ENCODE assay signal across 8 mouse cellular contexts in the genomic region with DNA sequence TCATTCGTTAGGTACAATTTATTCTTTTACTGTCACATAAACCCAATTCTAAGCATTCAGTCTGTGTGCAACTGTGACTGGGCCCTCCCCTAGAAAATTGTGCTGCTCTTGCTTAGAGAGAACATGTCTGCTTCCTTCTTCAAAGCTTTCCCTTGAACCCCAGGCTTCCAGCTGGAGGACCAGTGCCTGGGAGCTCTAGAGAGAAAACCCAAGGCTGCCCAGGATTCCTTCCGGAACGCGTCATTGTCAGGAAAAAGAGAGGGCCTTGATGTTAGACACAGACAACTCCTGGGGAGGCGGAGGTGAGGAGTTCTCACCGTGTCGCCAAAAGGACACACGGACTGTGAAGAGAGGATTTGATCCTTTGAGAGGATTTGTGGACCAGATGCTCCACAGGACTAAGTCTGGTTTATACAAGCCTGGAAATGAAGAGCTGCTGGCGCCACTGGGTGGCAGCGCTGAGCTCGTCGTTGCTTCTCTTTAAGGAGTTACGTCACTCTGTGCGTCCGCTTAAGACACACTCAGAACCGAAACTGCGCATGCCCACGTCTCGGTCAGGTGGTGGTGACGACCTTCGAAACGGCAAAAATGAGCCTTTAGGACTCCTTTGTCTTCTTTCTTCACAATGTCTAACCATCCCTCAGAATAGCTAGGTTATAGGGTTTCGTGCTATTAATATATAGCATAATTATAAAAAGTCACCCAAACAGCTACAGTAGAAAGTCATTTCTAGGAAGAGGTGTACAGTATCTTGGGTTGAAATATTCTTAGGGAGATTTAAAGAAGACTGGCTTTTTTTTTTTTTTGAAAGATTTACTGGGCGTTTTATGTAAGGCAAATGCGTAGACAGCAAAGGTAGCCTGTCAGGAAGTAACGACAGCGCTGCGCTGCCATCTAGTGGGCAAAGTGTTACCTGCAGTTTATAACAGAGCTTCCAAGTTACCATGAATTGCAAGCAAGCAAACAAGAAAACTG. TPM values are rescaled to one million over a fixed set of nuclear protein-coding genes. Genes with fewer than 3 reads are reported as not detected.
DNase-seq lines count a peak whose midpoint lies in the region; ATAC-seq and TF ChIP-seq lines count a peak whose summit lies in the region.

No protein-coding gene starts in this region.

- peak overlapping the region; percentile 53 for H3K4me2 ChIP-seq in forebrain, embryonic 15.5 days (replicated peaks)

- intact Hi-C loops in heart, postnatal 25 days (cut with DNase I) = no loop called here

- peak; percentile 93 for TF ChIP-seq CTCF in lung, adult 2 months (IDR thresholded peaks at IDR 0.05; ENCODE audit: insufficient read depth, low read length)

- H3K4me1 ChIP-seq in ES-E14 (ENCODE audit: control insufficient read depth in 2 of 2, insufficient read depth in 2 of 2, low read length in 2 of 2, poor library complexity in 1 of 2) = peaks cover 0 to 5% of the 10 kb centered on the region in 2 experiments; a peak in 1 of 4 replicates
- peaks cover 15% of the 10 kb centered on the region for H3K4me1 ChIP-seq in forebrain, embryonic 15.5 days
- no peaks in the 10 kb centered on the region; the same call in 1 of the 2 replicates for H3K4me1 ChIP-seq in lung, adult 2 months (ENCODE audit: control insufficient read depth, insufficient read depth, low read length)

- H3K27ac ChIP-seq in ES-E14 (ENCODE audit: insufficient read depth, low read depth, low read length, poor library complexity, severe bottlenecking) = no peak overlapping the region
- H3K27ac ChIP-seq in forebrain, embryonic 15.5 days (replicated peaks) = peak overlapping the region; percentile 95

- DNase-seq in ES-E14 (ENCODE audit: low read depth, low spot score) = peak; percentile 94
- DNase-seq in cerebellum, adult 11-12 months = peak; percentile 95
- DNase-seq in heart, postnatal 25 days (ENCODE audit: low spot score) = peak; percentile 85
- DNase-seq in layer of hippocampus, adult 18-20 months (ENCODE audit: low spot score in 2 of 2) = peak; percentile 87 to 96
- peak; percentile 81 for DNase-seq in lung, adult 2 months
- peak; percentile 82 to 89 for DNase-seq in thymus, adult 18-20 months

- no peaks in the 10 kb centered on the region for H3K9me3 ChIP-seq in ES-E14 (ENCODE audit: control insufficient read depth, insufficient read depth, low read depth, low read length)
- H3K9me3 ChIP-seq in forebrain, embryonic 15.5 days = no peaks in the 10 kb centered on the region

- peak overlapping the region; percentile 37 to 81; a peak in 3 of 4 replicates for H3K4me3 ChIP-seq in ES-E14 (ENCODE audit: insufficient read depth in 1 of 2, low read depth in 1 of 2, low read length in 2 of 2, poor library complexity in 1 of 2, severe bottlenecking in 1 of 2)
- peak overlapping the region; percentile 33 for H3K4me3 ChIP-seq in forebrain, embryonic 15.5 days
- peak overlapping the region; percentile 57 for H3K4me3 ChIP-seq in lung, adult 2 months (replicated peaks; ENCODE audit: extremely low read depth, low read depth, low read length)

- peak; percentile 94 for ATAC-seq in forebrain, embryonic 15.5 days (replicated peaks)
- ATAC-seq in neutrophil, adult 5-6 weeks (ENCODE audit: extremely low read depth, insufficient number of reproducible peaks, low FRiP score, poor library complexity, severe bottlenecking) = peak; percentile 97

- no peaks in the 10 kb centered on the region for H3K36me3 ChIP-seq in ES-E14 (ENCODE audit: control insufficient read depth, insufficient read depth, low read length, poor library complexity, severe bottlenecking)
- H3K36me3 ChIP-seq in forebrain, embryonic 15.5 days = no peaks in the 10 kb centered on the region

- H3K27me3 ChIP-seq in forebrain, embryonic 15.5 days = no peaks in the 10 kb centered on the region

- WGBS in forebrain, embryonic 15.5 days = 8% methylated on average over 28 of the region's 28 CpGs
- 6% methylated on average over 28 of the region's 28 CpGs for WGBS in lung, adult 2 months

- in situ Hi-C loops in ES-E14 (cut with MboI; ENCODE audit: low sequenced_read_pairs in 2 of 2, unreplicated experiment in 2 of 2) = no loop called here

- peak overlapping the region; percentile 60; the same call in 1 of the 2 replicates for H3K9ac ChIP-seq in ES-E14 (ENCODE audit: insufficient read depth, low read depth, low read length, poor library complexity, severe bottlenecking)
- peak overlapping the region; percentile 44 for H3K9ac ChIP-seq in forebrain, embryonic 15.5 days (replicated peaks)

- peak; percentile 86; the same call in 1 of the 2 replicates for TF ChIP-seq POLR2A in lung, adult 2 months (IDR thresholded peaks at IDR 0.05; ENCODE audit: borderline replicate concordance, extremely low read depth, low read depth, low read length)

TF ChIP-seq in ES-E14, 5 proteins besides CTCF, POLR2A, EP300 and RAD21:
- TF ChIP-seq ZNF384 (IDR thresholded peaks at IDR 0.05; ENCODE audit: low read depth, low read length) (peak; percentile 89), MAFK (IDR thresholded peaks at IDR 0.05; ENCODE audit: insufficient read depth, low read depth, low read length) (0 out of 2 replicates have a peak, but pooled peaks have one; percentile 25), CHD2 (IDR thresholded peaks at IDR 0.05; ENCODE audit: low read depth, low read length) (no peak), HCFC1 (IDR thresholded peaks at IDR 0.05; ENCODE audit: borderline replicate concordance, insufficient read depth, low read length) (no peak), ZC3H11A (IDR thresholded peaks at IDR 0.05; ENCODE audit: borderline replicate concordance, low read depth, low read length) (0 out of 2 replicates have a peak, but pooled peaks have one; percentile 32)
TF ChIP-seq in ES-E14: peak in this region for 3.

RNA-seq across cellular contexts. Expression of a gene that starts 45.9 kb away (rescaled TPM):
- total RNA-seq in ES-E14 (2012; rRNA removed) = 1.0 and 2.8 TPM in 2 replicates
- polyA plus RNA-seq in forebrain, embryonic 15.5 days (2015; fragmentation: Nextera tagmentation; extraction: Ambion mirVana) = 14.7 and 15.4 TPM in 2 replicates
- total RNA-seq in heart, postnatal 25 days (2021) = 1 to 10 TPM in 1 of 2 experiments, under 1 TPM in 1; 0.99 to 1.5 TPM
- total RNA-seq in layer of hippocampus, adult 18-20 months (2021) = 10 to 100 TPM; 27.6 to 28.4 TPM
- 3.4 and 5.4 TPM in 2 replicates for polyA plus RNA-seq in lung, adult 2 months (2012; rRNA removed)
- total RNA-seq in neutrophil, adult 5-6 weeks (2017) = 7.1 and 9.1 TPM in 2 replicates
